Mouse (Mus musculus): ENCODE results near the gene Bcl2l1. TPM values are rescaled to one million over a fixed set of nuclear protein-coding genes. Genes with fewer than 3 reads are reported as not detected.
A peak's percentile ranks its signal among the peaks of the same experiment; 100 is the strongest.

The Bcl2l1 gene
- total RNA-seq, 2 experiments from 2014 or later, result 14.4 to 28.6 TPM

GRCm38 (mm10) chr2:152826481-152826880, 5.0 kb downstream of the Bcl2l1 start:
- intact Hi-C loops (cut with DNase I; ENCODE audit: low total_unique reads), result loop anchor here (5.0 kb wide), 1 partner anchor 39 kb away; no protein-coding TSS in a partner anchor
- no peak for DNase-seq

GRCm38 (mm10) chr2:152825713-152826112, 5.8 kb downstream of the Bcl2l1 start:
- intact Hi-C loops (cut with DNase I; ENCODE audit: low total_unique reads), result loop anchor here (5.0 kb wide), 1 partner anchor 38 kb away; no protein-coding TSS in a partner anchor
- no peak for DNase-seq

GRCm38 (mm10) chr2:152825168-152825697, 6.3 kb downstream of the Bcl2l1 start:
- intact Hi-C loops (cut with DNase I; ENCODE audit: low total_unique reads), result loop anchor here (5.0 kb wide), 1 partner anchor 38 kb away; no protein-coding TSS in a partner anchor
- DNase-seq, result no peak

GRCm38 (mm10) chr2:152824438-152825167, 6.9 kb downstream of the Bcl2l1 start:
- DNase-seq, result no peak
- intact Hi-C loops (cut with DNase I; ENCODE audit: low total_unique reads), result loop anchor here (5.0 kb wide), 1 partner anchor 37 kb away; no protein-coding TSS in a partner anchor

- DNase-seq, result no peak
- intact Hi-C loops (cut with DNase I; ENCODE audit: low total_unique reads), result no loop called here
Measured at GRCm38 (mm10) chr2:152823770-152824169, 7.8 kb downstream of the Bcl2l1 start.

- intact Hi-C loops (cut with DNase I; ENCODE audit: low total_unique reads), result no loop called here
Measured at GRCm38 (mm10) chr2:152821566-152821965, 10.0 kb downstream of the Bcl2l1 start.

GRCm38 (mm10) chr2:152821023-152821422, 10.5 kb downstream of the Bcl2l1 start:
- intact Hi-C loops (cut with DNase I; ENCODE audit: low total_unique reads), result no loop called here
- peak; percentile 29 for DNase-seq

More at GRCm38 (mm10) chr2:152821566-152821965, 10.0 kb downstream of the Bcl2l1 start:
- DNase-seq, result no peak

- intact Hi-C loops (cut with DNase I; ENCODE audit: low total_unique reads), result no loop called here
Measured at GRCm38 (mm10) chr2:152820369-152820768, 11.2 kb downstream of the Bcl2l1 start.

GRCm38 (mm10) chr2:152819926-152820325, 11.6 kb downstream of the Bcl2l1 start:
- intact Hi-C loops (cut with DNase I; ENCODE audit: low total_unique reads), result no loop called here
- DNase-seq, result no peak

More at GRCm38 (mm10) chr2:152820369-152820768, 11.2 kb downstream of the Bcl2l1 start:
- peak; percentile 53 for DNase-seq

GRCm38 (mm10) chr2:152819097-152819624, 12.4 kb downstream of the Bcl2l1 start:
- intact Hi-C loops (cut with DNase I; ENCODE audit: low total_unique reads), result no loop called here
- no peak for DNase-seq

- DNase-seq, result no peak
- intact Hi-C loops (cut with DNase I; ENCODE audit: low total_unique reads), result no loop called here
Measured at GRCm38 (mm10) chr2:152818679-152819078, 12.8 kb downstream of the Bcl2l1 start.

- intact Hi-C loops (cut with DNase I; ENCODE audit: low total_unique reads), result no loop called here
- no peak for DNase-seq
Measured at GRCm38 (mm10) chr2:152817596-152818291, 13.8 kb downstream of the Bcl2l1 start.

GRCm38 (mm10) chr2:152816657-152817348, 14.7 kb downstream of the Bcl2l1 start:
- DNase-seq, result no peak
- intact Hi-C loops (cut with DNase I; ENCODE audit: low total_unique reads), result no loop called here

GRCm38 (mm10) chr2:152815879-152816656, 15.5 kb downstream of the Bcl2l1 start:
- intact Hi-C loops (cut with DNase I; ENCODE audit: low total_unique reads), result no loop called here
- DNase-seq, result no peak

GRCm38 (mm10) chr2:152814213-152814874, 17.2 kb downstream of the Bcl2l1 start:
- intact Hi-C loops (cut with DNase I; ENCODE audit: low total_unique reads), result no loop called here
- no peak for DNase-seq

GRCm38 (mm10) chr2:152813232-152813631, 18.3 kb downstream of the Bcl2l1 start:
- intact Hi-C loops (cut with DNase I; ENCODE audit: low total_unique reads), result no loop called here
- DNase-seq, result no peak

GRCm38 (mm10) chr2:152811336-152812165, 20.0 kb downstream of the Bcl2l1 start:
- DNase-seq, result no peak
- intact Hi-C loops (cut with DNase I; ENCODE audit: low total_unique reads), result no loop called here
